ENCODE assay signal across 18 mouse cellular contexts in genomic region chr13:34253736-34254135, GRCm38 (mm10).
DNase-seq lines count a peak whose midpoint lies in the region; ATAC-seq and TF ChIP-seq lines count a peak whose summit lies in the region.
"Had no signal": no experiment of that assay in that cellular context is flagged by ENCODE, and none has a peak within 500 bp of the region (broad histone marks: within the 10 kb centered on the region; RNA-seq: fewer than 3 reads in every experiment).

No protein-coding gene starts in this region.

- TF ChIP-seq POLR2A in kidney, adult 2 months (IDR thresholded peaks at IDR 0.05; ENCODE audit: low read depth, low read length), result no peak
- no peak for TF ChIP-seq POLR2A in bone marrow macrophage, adult 2 months (IDR thresholded peaks at IDR 0.05; ENCODE audit: borderline replicate concordance, low read depth, low read length)
- no peak for TF ChIP-seq POLR2A in liver, adult 2 months (IDR thresholded peaks at IDR 0.05; ENCODE audit: extremely low read depth, insufficient read depth, low read length)

- 98% methylated on average over 3 of the region's 3 CpGs for WGBS in kidney, adult 2 months
- 84% methylated on average over 3 of the region's 3 CpGs for WGBS in liver, adult 2 months
- 59% methylated on average over 3 of the region's 3 CpGs for WGBS in liver, postnatal 0 days (ENCODE audit: insufficient replicate concordance)
- 93% methylated on average over 3 of the region's 3 CpGs for WGBS in limb, embryonic 10.5 days

- no peak overlapping the region for H3K9ac ChIP-seq in liver, adult 2 months (ENCODE audit: low read depth, low read length)
- H3K9ac ChIP-seq in liver, postnatal 0 days (replicated peaks), result no peak overlapping the region
- H3K9ac ChIP-seq: forebrain, embryonic 13.5 days; lung, embryonic 15.5 days had no signal

- TF ChIP-seq CTCF in kidney, adult 2 months (conservative IDR thresholded peaks at IDR 0.05; ENCODE audit: insufficient read depth, insufficient read length, low read depth, low read length), result no peak
- TF ChIP-seq CTCF in bone marrow macrophage, adult 2 months (IDR thresholded peaks at IDR 0.05; ENCODE audit: low read depth, low read length), result no peak
- no peak for TF ChIP-seq CTCF in liver, adult 2 months (IDR thresholded peaks at IDR 0.05; ENCODE audit: low read depth, low read length)
- TF ChIP-seq CTCF in liver, postnatal 0 days (IDR thresholded peaks at IDR 0.05; ENCODE audit: low read depth), result no peak

- no peak overlapping the region for H3K4me3 ChIP-seq in kidney, adult 2 months (ENCODE audit: insufficient read depth, low read depth, low read length)
- H3K4me3 ChIP-seq in bone marrow macrophage, adult 2 months (ENCODE audit: insufficient read depth, low read length), result no peak overlapping the region
- H3K4me3 ChIP-seq in liver, adult 2 months (ENCODE audit: insufficient read depth, low read depth, low read length), result no peak overlapping the region
- H3K4me3 ChIP-seq in liver, postnatal 0 days (ENCODE audit: low read depth, low read length), result no peak overlapping the region
- H3K4me3 ChIP-seq in limb, embryonic 10.5 days, result no peak overlapping the region
- H3K4me3 ChIP-seq: forebrain, embryonic 13.5 days; lung, embryonic 15.5 days; megakaryocyte, embryonic 14.5 days had no signal

- peak overlapping the region; percentile 33; the same call in 1 of the 2 replicates for H3K27ac ChIP-seq in kidney, adult 2 months (ENCODE audit: insufficient read depth, low read depth, low read length)
- peak overlapping the region; percentile 77 for H3K27ac ChIP-seq in bone marrow macrophage, adult 2 months (ENCODE audit: insufficient read depth, low read depth, low read length)
- peak overlapping the region; percentile 55; the same call in 1 of the 2 replicates for H3K27ac ChIP-seq in liver, adult 2 months (replicated peaks; ENCODE audit: insufficient read depth, low read depth, low read length)
- H3K27ac ChIP-seq in liver, postnatal 0 days (ENCODE audit: low read depth), result peak overlapping the region; percentile 37; the same call in 1 of the 2 replicates
- H3K27ac ChIP-seq in limb, embryonic 10.5 days, result no peak overlapping the region
- H3K27ac ChIP-seq: forebrain, embryonic 13.5 days; kidney, postnatal 0 days had no signal

- peaks cover 22% of the 10 kb centered on the region; the same call in 1 of the 2 replicates for H3K4me1 ChIP-seq in kidney, adult 2 months (ENCODE audit: control insufficient read depth, insufficient read depth, low read length)
- peaks cover 30% of the 10 kb centered on the region for H3K4me1 ChIP-seq in bone marrow macrophage, adult 2 months (ENCODE audit: control insufficient read depth, insufficient read depth, low read length)
- peaks cover 27% of the 10 kb centered on the region for H3K4me1 ChIP-seq in liver, adult 2 months (ENCODE audit: control insufficient read depth, insufficient read depth, low read length)
- peaks cover 45% of the 10 kb centered on the region for H3K4me1 ChIP-seq in liver, postnatal 0 days (ENCODE audit: insufficient read depth)
- H3K4me1 ChIP-seq in limb, embryonic 10.5 days, result peaks cover 19% of the 10 kb centered on the region

- no peaks in the 10 kb centered on the region for H3K36me3 ChIP-seq in kidney, adult 2 months (ENCODE audit: control insufficient read depth, insufficient read depth, low read length)
- no peaks in the 10 kb centered on the region for H3K36me3 ChIP-seq in liver, adult 2 months (ENCODE audit: control insufficient read depth, insufficient read depth, low read length)
- H3K36me3 ChIP-seq in liver, postnatal 0 days (replicated peaks; ENCODE audit: insufficient read depth, low read length), result no peaks in the 10 kb centered on the region; the same call in 1 of the 2 replicates
- no peaks in the 10 kb centered on the region for H3K36me3 ChIP-seq in limb, embryonic 10.5 days
- H3K36me3 ChIP-seq: lung, embryonic 15.5 days had no signal

- H3K27me3 ChIP-seq in kidney, adult 2 months (replicated peaks; ENCODE audit: control insufficient read depth, insufficient read depth, low read length), result no peaks in the 10 kb centered on the region
- no peaks in the 10 kb centered on the region for H3K27me3 ChIP-seq in liver, adult 2 months (ENCODE audit: control insufficient read depth, insufficient read depth, low read length)
- no peaks in the 10 kb centered on the region for H3K27me3 ChIP-seq in liver, postnatal 0 days (ENCODE audit: insufficient read depth, low read length)
- H3K27me3 ChIP-seq in limb, embryonic 10.5 days (ENCODE audit: low read depth, poor library complexity, severe bottlenecking), result no peaks in the 10 kb centered on the region
- H3K27me3 ChIP-seq: forebrain, embryonic 13.5 days; lung, embryonic 15.5 days; megakaryocyte, embryonic 14.5 days had no signal

- DNase-seq in kidney, adult 2 months, result no peak
- no peak for DNase-seq in kidney, postnatal 14 days
- no peak for DNase-seq in liver, adult 2 months (ENCODE audit: extremely low read depth, low read depth, low spot score)
- DNase-seq in liver, postnatal 0 days, result no peak
- no peak for DNase-seq in limb, embryonic 10.5 days (ENCODE audit: low spot score)
- no peak for DNase-seq in adrenal gland, postnatal 36 days
- no peak for DNase-seq in lung, postnatal 25 days (ENCODE audit: low spot score)
- DNase-seq: adrenal gland, postnatal 14 days; cerebellum, adult 8-10 months; gastrocnemius, postnatal 36 days; kidney, adult 11 months; thymus, adult 2 months had no signal

- no peak for TF ChIP-seq EP300 in liver, postnatal 0 days (IDR thresholded peaks at IDR 0.05; ENCODE audit: low read depth)

- no peak for ATAC-seq in liver, postnatal 0 days
- ATAC-seq: forebrain, embryonic 13.5 days; hindbrain, embryonic 16.5 days had no signal

- H3K79me2 ChIP-seq in liver, adult 2 months (ENCODE audit: control insufficient read depth, insufficient read depth, low read length), result peaks cover 14% of the 10 kb centered on the region; the same call in 1 of the 2 replicates

- no peak overlapping the region for H3K4me2 ChIP-seq in liver, postnatal 0 days (ENCODE audit: low read depth, low read length)
- H3K4me2 ChIP-seq: forebrain, embryonic 13.5 days; lung, embryonic 15.5 days had no signal

- no peaks in the 10 kb centered on the region for H3K9me3 ChIP-seq in liver, postnatal 0 days (ENCODE audit: low read length)
- no peaks in the 10 kb centered on the region for H3K9me3 ChIP-seq in limb, embryonic 10.5 days (replicated peaks)
- H3K9me3 ChIP-seq: forebrain, embryonic 13.5 days; lung, embryonic 15.5 days; megakaryocyte, embryonic 14.5 days had no signal
